Mouse (Mus musculus) cerebellum, postnatal 10 days (tissue): ENCODE measurements around the gene Tatdn3.
"Not testable (repeated sequence)": the region's sequence is repeated elsewhere in the genome, so short reads cannot be mapped to it uniquely, and the experiment has no call there.

Experiments
- DNase-seq, 2 experiments: peaks; one replicate each; pipeline ENCODE4 v3.0.0; 2021; ENCODE audit warnings: mixed read lengths in 2 of 2

The Tatdn3 gene

DNA sequence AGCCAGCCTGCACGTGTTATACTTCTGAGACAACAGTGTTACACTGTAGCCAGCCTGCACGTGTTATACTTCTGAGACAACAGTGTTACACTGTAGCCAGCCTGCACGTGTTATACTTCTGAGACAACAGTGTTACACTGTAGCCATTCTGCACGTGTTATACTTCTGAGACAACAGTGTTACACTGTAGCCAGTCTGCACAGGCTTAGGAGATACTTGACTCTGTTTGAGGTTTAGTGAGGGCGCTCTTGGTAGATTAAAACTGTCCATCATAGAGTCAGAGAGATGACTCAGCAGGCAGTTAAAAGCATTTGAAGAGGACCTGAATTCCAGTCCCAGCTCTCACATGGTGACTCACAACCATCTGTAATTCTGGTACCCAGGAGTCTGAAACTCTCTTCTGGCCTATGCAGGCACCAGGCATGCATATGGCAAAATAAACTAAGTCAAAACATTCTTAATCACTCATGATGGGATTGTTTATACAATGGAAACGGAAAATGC is 31.8 kb downstream of the Tatdn3 start:
- DNase-seq = not testable (repeated sequence)

DNA sequence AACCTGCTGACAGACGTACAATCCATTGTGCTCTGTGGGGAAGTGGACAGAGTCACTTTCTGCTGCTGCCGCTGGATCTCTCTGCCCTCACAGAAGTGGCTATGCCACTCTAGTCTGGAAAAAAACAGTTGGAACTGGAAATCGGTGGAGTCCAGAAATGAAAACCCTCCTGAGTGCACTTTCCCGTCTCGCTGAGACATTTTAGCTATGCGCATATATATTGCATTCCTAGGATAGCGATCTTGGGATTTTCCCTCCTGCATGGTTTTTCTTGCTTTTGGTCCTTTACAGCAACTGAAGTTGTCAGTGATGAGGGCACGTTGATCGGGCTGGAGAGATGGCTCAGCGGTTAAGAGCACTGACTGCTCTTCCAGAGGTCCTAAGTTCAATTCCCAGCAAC is 32.5 kb downstream of the Tatdn3 start:
- DNase-seq = no peak

DNA sequence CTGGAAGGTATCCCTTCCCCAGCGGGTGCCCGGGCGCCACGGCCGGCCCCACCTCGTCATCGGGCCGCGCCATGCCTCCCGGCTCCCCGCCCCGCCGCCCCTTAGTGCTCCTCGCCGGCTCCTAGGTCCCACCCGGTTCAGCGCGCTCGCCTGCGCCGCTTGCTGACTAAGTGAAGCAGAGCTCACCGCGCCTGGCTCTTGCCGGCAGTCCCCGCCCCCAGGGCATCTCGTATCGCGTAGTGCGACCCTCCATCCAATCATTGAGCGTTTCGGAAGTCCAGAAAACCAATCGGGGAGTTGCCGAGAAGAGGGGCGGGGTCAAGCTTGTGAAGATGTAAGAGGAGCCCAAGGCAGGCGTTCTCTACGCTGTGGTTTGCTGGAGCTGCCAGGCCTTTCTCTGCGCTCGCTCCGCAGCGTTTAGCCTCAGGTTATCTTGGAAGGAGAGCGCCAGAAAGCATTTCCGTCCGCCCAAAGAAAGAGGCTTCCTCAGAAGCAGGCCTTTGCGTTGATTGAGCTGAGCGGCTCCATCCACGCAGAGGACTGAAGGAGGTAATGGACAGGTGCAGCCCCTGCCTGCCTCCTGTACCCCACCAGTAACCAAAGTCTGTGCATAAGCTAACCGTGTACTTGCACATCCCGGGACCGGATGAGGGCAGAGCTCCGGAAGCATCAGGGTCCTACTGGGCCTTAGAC is 36.6 kb downstream of the Tatdn3 start, which contains the start of gene Flvcr1:
Flvcr1 (minus strand) TSS at position 138 of the 693 bp plus-strand sequence.
- DNase-seq = peak; percentile 99 to 100

DNA sequence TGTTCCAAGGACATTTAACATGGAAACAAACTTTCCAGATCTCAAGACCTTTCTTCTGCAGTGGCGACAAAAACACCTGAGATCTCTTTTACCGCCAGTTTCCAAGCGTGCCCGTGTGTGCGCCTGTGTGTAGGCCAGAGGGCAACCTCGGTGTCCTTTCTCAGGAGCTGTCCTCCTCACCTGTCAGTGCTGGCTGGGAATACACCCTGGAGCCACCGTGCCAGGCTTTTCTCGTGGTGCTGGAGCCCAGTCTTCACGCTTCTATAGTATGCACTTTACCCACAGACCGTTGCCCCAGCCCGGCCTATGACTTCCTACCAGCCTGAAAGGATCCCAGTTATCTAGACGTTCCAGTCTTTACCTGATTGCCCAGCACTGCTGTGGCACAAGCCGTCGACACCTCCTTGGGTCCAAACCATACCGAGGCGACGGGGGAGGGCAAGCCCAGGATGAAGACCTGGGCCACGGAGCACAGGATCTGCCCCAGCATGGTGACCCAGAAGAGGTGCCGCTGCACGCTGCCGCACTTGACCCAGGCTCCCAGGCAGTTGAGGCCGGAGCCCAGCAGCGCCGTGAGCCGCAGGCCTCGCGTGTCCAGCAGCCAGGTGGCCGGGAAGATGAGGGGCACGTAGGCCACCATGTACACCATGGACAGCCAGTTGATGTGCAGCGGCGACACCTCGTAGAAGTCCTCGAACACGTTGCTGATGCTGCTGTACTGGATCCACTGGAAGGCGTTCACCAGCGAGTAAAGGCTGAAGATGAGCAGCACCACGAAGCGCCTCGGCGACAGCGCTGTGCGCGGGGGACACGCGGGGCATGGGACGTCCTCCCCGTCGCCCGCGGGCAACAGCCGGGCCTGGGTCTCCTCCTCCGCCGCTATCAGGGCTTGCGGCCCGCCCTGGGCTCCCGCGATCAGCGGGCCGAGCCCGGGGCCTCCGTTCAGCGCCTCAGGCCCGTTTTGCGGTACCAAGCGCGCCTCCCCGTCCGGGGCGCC is 37.4 kb downstream of the Tatdn3 start:
- DNase-seq = peak in 1 of 2 experiments; percentile 29

DNA sequence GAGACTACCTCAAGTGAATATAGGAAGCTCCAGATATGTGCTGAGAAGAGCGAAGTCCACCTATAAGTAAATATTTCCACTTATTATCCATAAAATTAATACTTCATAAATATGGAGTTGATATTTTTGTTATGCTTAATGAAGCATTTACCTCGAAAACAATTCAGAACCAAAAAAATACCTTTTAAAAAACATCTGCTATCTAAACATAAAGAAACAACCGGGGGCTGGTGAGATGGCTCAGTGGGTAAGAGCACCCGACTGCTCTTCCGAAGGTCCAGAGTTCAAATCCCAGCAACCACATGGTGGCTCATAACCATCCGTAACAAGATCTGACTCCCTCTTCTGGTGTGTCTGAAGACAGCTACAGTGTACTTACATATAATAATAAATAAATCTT is 38.9 kb downstream of the Tatdn3 start:
- DNase-seq = not testable (repeated sequence)

DNA sequence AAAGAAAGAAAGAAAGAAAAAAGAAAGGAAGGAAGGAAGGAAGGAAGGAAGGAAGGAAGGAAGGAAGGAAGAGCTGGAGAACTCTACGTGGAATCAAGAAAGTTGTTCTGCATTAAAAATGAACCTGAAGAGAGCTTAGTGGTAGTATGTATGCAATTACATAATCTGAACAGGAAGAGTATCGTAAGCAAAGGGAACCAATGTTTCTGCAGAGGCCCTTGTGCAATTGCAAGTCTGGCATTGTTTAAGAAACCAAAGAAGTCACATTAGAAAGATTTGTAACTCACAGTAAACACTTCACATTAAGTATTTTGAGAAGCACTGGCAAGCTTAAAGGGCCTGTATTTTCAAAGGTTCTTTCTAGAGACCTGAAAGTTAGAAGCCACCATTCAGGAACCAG is 39.6 kb downstream of the Tatdn3 start:
- no peak for DNase-seq

DNA sequence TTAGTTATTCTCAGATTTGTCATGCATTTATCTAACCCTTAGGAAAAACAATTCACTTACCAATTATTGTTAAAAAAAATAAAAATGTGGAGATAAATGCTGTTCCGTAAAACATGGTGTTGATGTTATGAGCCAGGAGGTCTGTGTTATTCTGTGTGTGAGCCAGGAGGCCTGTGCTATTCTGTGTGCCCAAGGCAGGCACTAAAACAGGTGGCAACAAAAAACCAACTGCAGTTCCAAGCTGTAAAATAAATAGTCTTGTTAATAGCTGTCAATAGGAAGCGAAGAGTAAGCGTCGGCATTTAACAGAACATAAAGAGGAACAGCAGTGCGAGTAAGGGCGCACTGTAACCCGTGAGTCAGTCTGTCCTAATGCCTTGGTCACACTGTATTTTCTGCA is 41.7 kb downstream of the Tatdn3 start:
- no peak for DNase-seq

DNA sequence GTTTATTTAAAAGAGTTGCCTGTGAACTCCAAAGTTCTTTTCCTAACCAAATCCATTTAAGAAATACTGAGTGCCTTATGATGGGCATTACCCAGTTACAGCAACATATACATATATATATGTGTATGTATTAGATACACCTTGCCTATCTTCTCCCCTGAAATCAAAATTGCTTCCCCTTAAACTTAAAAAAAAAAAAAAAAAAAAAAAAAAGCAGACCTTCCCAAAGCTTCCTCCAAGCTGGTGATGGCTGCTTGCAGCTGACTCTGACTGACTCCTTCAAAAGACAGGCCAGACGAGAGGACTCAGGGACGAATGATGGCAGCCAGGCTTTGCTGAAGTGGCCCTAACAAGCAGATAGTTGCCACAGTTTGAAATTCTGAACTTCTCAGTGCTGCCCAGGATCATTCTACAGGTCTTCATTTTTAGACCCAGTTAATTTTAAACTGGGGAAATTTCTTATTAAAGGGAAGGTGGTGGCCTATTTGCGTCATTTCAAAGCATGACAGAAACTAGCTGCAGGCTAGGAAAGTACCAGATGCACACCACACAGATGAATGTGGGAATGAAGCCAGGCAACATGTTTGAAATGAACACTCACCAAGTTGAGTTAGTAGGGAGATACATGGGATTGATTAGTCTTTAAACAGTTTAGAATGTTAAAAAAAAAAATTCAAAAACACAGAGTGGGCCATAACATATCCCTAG is 42.4 kb downstream of the Tatdn3 start:
- no peak for DNase-seq

DNA sequence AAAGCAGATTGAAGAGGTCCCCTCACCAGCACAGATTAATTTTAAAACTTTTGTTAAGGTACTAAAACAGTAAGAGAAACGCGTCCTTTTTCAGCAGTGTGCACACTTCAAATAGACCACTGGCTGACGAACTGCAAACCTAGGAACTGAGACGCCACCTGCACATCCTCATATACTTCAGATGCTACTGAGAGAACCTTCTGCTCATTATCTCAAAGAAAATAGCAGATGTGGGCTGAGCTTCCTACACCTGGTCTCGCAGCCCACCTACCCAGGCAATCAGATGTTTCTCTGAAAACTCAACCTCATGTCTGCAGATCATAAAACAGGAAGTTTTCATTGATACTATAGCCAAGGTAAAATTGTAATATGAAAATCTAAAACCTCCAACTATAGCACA is 42.9 kb downstream of the Tatdn3 start:
- DNase-seq = no peak

DNA sequence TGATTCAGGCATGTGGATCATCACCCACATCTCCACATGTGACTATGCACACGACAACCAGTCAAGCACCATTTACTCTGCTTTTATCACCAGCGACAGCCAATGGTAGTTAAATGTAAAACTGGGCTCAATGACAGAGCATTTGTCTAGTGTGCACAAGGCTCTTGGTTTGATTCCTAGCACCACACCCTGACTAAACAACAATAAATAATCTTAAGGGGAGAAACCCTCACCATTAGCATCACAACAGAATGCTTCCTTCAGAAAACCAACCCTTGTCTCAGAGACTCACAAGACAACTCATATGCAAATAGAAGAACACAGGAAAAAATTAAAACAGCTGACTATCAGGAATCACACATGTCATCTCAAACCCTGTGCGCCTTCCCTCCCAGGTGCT is 48.5 kb downstream of the Tatdn3 start:
- no peak for DNase-seq

DNA sequence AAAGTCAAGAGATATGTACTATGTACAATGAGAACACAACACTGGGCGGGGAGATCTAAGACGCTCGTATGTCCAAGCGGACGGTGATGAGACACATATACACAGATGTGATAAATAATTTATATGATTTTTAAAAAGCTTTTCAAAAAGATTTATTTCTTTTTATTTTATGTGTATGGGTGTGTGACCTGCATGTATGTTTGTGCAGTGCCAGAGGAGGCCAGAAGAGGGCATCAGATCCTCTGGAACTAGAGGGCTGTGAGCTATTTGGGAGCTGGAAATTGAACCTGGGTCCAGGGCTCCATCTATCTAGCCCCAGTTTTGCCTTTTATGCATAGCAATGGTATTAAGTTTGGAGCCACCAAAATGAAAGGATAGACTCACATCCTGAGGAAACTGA is 54.0 kb downstream of the Tatdn3 start:
- DNase-seq = peak; percentile 23 to 34

DNA sequence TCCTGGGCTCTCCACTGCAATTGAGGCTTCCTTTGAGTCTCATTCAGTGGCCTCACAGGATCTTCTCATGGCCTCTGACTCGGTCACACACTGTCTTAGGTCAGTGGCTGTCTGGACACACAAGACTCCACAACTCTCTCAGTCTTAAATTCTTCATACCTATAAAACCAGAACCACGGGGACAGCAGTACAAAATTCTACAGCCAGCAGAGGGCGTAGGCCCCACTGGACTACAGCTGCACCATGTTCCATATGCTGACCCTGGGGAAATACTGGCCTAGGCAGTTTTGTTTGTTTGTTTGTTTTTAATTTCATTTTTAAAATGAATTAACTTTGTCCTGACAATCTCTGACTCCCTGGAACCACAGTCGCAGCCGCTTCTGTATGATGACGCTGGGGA is 60.5 kb downstream of the Tatdn3 start:
- DNase-seq = peak; percentile 34 to 35

DNA sequence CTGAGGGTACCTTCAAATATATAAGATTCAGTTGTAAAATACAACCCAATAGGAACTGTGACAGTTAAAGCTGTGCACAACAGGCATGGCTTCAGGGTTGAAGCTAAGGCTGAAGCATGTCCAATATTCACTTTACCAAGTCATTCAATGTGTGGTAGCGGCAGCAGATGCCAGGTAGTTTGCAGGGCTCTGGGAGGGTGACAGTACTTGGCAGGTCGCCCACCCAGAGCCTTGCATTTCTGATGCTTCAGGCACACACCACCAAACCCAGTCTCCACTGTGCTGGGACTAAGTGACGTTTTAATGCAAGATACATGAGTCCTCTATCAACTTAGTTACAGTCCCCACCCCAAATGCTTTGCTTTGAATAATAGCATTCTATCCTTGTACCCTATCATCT is 62.0 kb downstream of the Tatdn3 start:
- peak; percentile 81 to 83 for DNase-seq

DNA sequence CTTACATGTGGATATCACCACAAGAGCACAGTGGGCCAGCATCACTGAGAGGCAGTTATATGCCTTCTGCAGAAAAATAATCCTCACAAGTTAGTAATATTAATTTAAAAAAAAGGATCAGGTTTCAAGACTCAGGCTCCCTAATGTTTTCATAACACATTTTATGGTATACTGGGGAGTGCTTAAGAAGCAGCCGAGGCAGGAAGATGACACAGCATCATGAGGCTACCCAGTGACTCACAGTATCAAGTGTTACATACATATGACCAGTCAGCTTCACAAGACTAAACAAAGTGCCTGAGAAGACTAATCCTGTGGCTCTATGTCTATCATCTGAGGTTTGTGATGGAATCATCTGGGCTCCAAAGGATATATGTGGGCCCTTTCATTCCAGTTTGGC is 64.7 kb downstream of the Tatdn3 start:
- no peak for DNase-seq

DNA sequence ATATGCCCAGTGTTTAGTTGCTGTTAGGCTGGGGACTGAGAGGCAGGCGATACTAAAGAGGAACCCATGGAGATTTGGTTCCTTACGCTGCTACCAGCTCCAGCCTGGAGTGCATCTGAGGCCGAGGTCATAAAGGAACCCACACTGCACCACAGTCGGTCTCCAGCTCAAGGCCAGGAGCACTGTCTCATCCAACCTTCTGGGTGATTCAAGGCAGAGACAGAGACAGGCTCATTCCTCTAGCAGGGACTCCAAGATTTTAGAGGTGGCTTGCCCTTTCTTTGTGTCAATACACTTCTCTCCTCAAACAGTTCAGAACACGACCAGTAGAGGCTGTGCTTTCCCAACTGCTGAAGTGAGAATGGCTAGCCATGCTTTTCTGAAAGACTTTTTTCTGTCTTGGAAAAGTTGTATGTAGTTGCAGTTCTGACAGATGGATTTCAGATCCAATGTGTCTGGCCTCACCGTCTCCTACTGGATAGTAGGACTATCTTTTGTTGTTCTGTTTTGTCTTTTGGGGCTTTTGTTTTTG is 66.3 kb downstream of the Tatdn3 start:
- no peak for DNase-seq
